Mouse (Mus musculus): ENCODE results near the gene Plekha1. TPM values are rescaled to one million over a fixed set of nuclear protein-coding genes. Genes with fewer than 3 reads are reported as not detected.

The Plekha1 gene
- total RNA-seq, 1 experiment: 52.4 TPM

GRCm38 (mm10) chr7:130922981-130923731 is 57.6 kb downstream of the Plekha1 start:
- Histone ChIP-seq H3K27ac (ENCODE audit: insufficient read depth, low read depth, low read length, poor library complexity, severe bottlenecking) (no peak overlapping the region), H3K9ac (ENCODE audit: insufficient read depth, low read depth, low read length, poor library complexity, severe bottlenecking) (no peak overlapping the region), H3K36me3 (ENCODE audit: control insufficient read depth, insufficient read depth, low read length, poor library complexity, severe bottlenecking) (no peaks in the 10 kb centered on the region), H3K4me1 (ENCODE audit: control insufficient read depth in 2 of 2, insufficient read depth in 2 of 2, low read length in 2 of 2, poor library complexity in 1 of 2) (no peaks in the 10 kb centered on the region; a peak in 1 of 4 replicates), H3K4me3 (ENCODE audit: insufficient read depth in 1 of 2, low read depth in 1 of 2, low read length in 2 of 2, poor library complexity in 1 of 2, severe bottlenecking in 1 of 2) (no peak overlapping the region), H3K9me3 (ENCODE audit: control insufficient read depth, insufficient read depth, low read depth, low read length) (no peaks in the 10 kb centered on the region)
- TF ChIP-seq MAFK (IDR thresholded peaks at IDR 0.05; ENCODE audit: insufficient read depth, low read depth, low read length) (no peak), ZC3H11A (IDR thresholded peaks at IDR 0.05; ENCODE audit: borderline replicate concordance, low read depth, low read length) (no peak), HCFC1 (IDR thresholded peaks at IDR 0.05; ENCODE audit: borderline replicate concordance, insufficient read depth, low read length) (no peak), CHD2 (IDR thresholded peaks at IDR 0.05; ENCODE audit: low read depth, low read length) (no peak), ZNF384 (IDR thresholded peaks at IDR 0.05; ENCODE audit: low read depth, low read length) (no peak)
- no peak for DNase-seq (ENCODE audit: low read depth, low spot score)
- in situ Hi-C loops (cut with MboI; ENCODE audit: low sequenced_read_pairs in 2 of 2, unreplicated experiment in 2 of 2): no loop called here

- TF ChIP-seq HCFC1 (IDR thresholded peaks at IDR 0.05; ENCODE audit: borderline replicate concordance, insufficient read depth, low read length) (no peak), CHD2 (IDR thresholded peaks at IDR 0.05; ENCODE audit: low read depth, low read length) (no peak), ZNF384 (IDR thresholded peaks at IDR 0.05; ENCODE audit: low read depth, low read length) (no peak), ZC3H11A (IDR thresholded peaks at IDR 0.05; ENCODE audit: borderline replicate concordance, low read depth, low read length) (no peak), MAFK (IDR thresholded peaks at IDR 0.05; ENCODE audit: insufficient read depth, low read depth, low read length) (no peak)
- H3K4me1 ChIP-seq (ENCODE audit: control insufficient read depth in 2 of 2, insufficient read depth in 2 of 2, low read length in 2 of 2, poor library complexity in 1 of 2): peaks cover 0 to 3% of the 10 kb centered on the region in 2 experiments; a peak in 1 of 4 replicates
Observed at GRCm38 (mm10) chr7:130930401-130930800, 64.8 kb downstream of the Plekha1 start.

GRCm38 (mm10) chr7:130932921-130933320 is 67.4 kb downstream of the Plekha1 start:
- in situ Hi-C loops (cut with MboI; ENCODE audit: low sequenced_read_pairs in 2 of 2, unreplicated experiment in 2 of 2): no loop called here
- H3K27ac ChIP-seq (ENCODE audit: insufficient read depth, low read depth, low read length, poor library complexity, severe bottlenecking): no peak overlapping the region
- no peak for TF ChIP-seq MAFK (IDR thresholded peaks at IDR 0.05; ENCODE audit: insufficient read depth, low read depth, low read length)
- TF ChIP-seq ZC3H11A (IDR thresholded peaks at IDR 0.05; ENCODE audit: borderline replicate concordance, low read depth, low read length): no peak
- no peak for TF ChIP-seq HCFC1 (IDR thresholded peaks at IDR 0.05; ENCODE audit: borderline replicate concordance, insufficient read depth, low read length)
- no peak for TF ChIP-seq CHD2 (IDR thresholded peaks at IDR 0.05; ENCODE audit: low read depth, low read length)
- no peak for TF ChIP-seq ZNF384 (IDR thresholded peaks at IDR 0.05; ENCODE audit: low read depth, low read length)

More at GRCm38 (mm10) chr7:130930401-130930800, 64.8 kb downstream of the Plekha1 start:
- H3K27ac ChIP-seq (ENCODE audit: insufficient read depth, low read depth, low read length, poor library complexity, severe bottlenecking): no peak overlapping the region
- no peaks in the 10 kb centered on the region for H3K36me3 ChIP-seq (ENCODE audit: control insufficient read depth, insufficient read depth, low read length, poor library complexity, severe bottlenecking)
- no peak for DNase-seq (ENCODE audit: low read depth, low spot score)
- no peak overlapping the region for H3K4me3 ChIP-seq (ENCODE audit: insufficient read depth in 1 of 2, low read depth in 1 of 2, low read length in 2 of 2, poor library complexity in 1 of 2, severe bottlenecking in 1 of 2)
- in situ Hi-C loops (cut with MboI; ENCODE audit: low sequenced_read_pairs in 2 of 2, unreplicated experiment in 2 of 2): no loop called here
- H3K9ac ChIP-seq (ENCODE audit: insufficient read depth, low read depth, low read length, poor library complexity, severe bottlenecking): no peak overlapping the region
- H3K9me3 ChIP-seq (ENCODE audit: control insufficient read depth, insufficient read depth, low read depth, low read length): no peaks in the 10 kb centered on the region

GRCm38 (mm10) chr7:130934654-130935053 is 69.1 kb downstream of the Plekha1 start:
- Histone ChIP-seq H3K36me3 (ENCODE audit: control insufficient read depth, insufficient read depth, low read length, poor library complexity, severe bottlenecking) (no peaks in the 10 kb centered on the region), H3K9ac (ENCODE audit: insufficient read depth, low read depth, low read length, poor library complexity, severe bottlenecking) (no peak overlapping the region), H3K4me3 (ENCODE audit: insufficient read depth in 1 of 2, low read depth in 1 of 2, low read length in 2 of 2, poor library complexity in 1 of 2, severe bottlenecking in 1 of 2) (no peak overlapping the region), H3K4me1 (ENCODE audit: control insufficient read depth in 2 of 2, insufficient read depth in 2 of 2, low read length in 2 of 2, poor library complexity in 1 of 2) (peaks cover 0 to 3% of the 10 kb centered on the region in 2 experiments; a peak in 2 of 4 replicates), H3K9me3 (ENCODE audit: control insufficient read depth, insufficient read depth, low read depth, low read length) (no peaks in the 10 kb centered on the region), H3K27ac (ENCODE audit: insufficient read depth, low read depth, low read length, poor library complexity, severe bottlenecking) (no peak overlapping the region)
- no peak for DNase-seq (ENCODE audit: low read depth, low spot score)
- in situ Hi-C loops (cut with MboI; ENCODE audit: low sequenced_read_pairs in 2 of 2, unreplicated experiment in 2 of 2): no loop called here
- TF ChIP-seq HCFC1 (IDR thresholded peaks at IDR 0.05; ENCODE audit: borderline replicate concordance, insufficient read depth, low read length) (no peak), ZNF384 (IDR thresholded peaks at IDR 0.05; ENCODE audit: low read depth, low read length) (no peak), CHD2 (IDR thresholded peaks at IDR 0.05; ENCODE audit: low read depth, low read length) (no peak), MAFK (IDR thresholded peaks at IDR 0.05; ENCODE audit: insufficient read depth, low read depth, low read length) (no peak), ZC3H11A (IDR thresholded peaks at IDR 0.05; ENCODE audit: borderline replicate concordance, low read depth, low read length) (no peak)

More at GRCm38 (mm10) chr7:130932921-130933320, 67.4 kb downstream of the Plekha1 start:
- peaks cover 0 to 3% of the 10 kb centered on the region in 2 experiments; a peak in 2 of 4 replicates for H3K4me1 ChIP-seq (ENCODE audit: control insufficient read depth in 2 of 2, insufficient read depth in 2 of 2, low read length in 2 of 2, poor library complexity in 1 of 2)
- H3K9ac ChIP-seq (ENCODE audit: insufficient read depth, low read depth, low read length, poor library complexity, severe bottlenecking): no peak overlapping the region
- H3K36me3 ChIP-seq (ENCODE audit: control insufficient read depth, insufficient read depth, low read length, poor library complexity, severe bottlenecking): no peaks in the 10 kb centered on the region
- no peak overlapping the region for H3K4me3 ChIP-seq (ENCODE audit: insufficient read depth in 1 of 2, low read depth in 1 of 2, low read length in 2 of 2, poor library complexity in 1 of 2, severe bottlenecking in 1 of 2)
- H3K9me3 ChIP-seq (ENCODE audit: control insufficient read depth, insufficient read depth, low read depth, low read length): no peaks in the 10 kb centered on the region
- DNase-seq (ENCODE audit: low read depth, low spot score): no peak

All from ES-E14 (cell line).